8 mouse cellular contexts compared by ENCODE assay signal in genomic region chr7:127273118-127273923, GRCm38 (mm10). TPM values are rescaled to one million over a fixed set of nuclear protein-coding genes. Genes with fewer than 3 reads are reported as not detected.
DNase-seq lines count a peak whose midpoint lies in the region; ATAC-seq and TF ChIP-seq lines count a peak whose summit lies in the region.

No protein-coding gene starts in this region.

- H3K36me3 ChIP-seq in heart, embryonic 13.5 days, result peaks cover 42% of the 10 kb centered on the region
- H3K36me3 ChIP-seq in ES-Bruce4 (ENCODE audit: control insufficient read depth, insufficient read depth, low read length, poor library complexity, severe bottlenecking), result peaks cover 10% of the 10 kb centered on the region
- peaks cover 45% of the 10 kb centered on the region for H3K36me3 ChIP-seq in limb, embryonic 13.5 days
- H3K36me3 ChIP-seq in myocyte (ENCODE audit: control insufficient read depth, insufficient read depth), result no peaks in the 10 kb centered on the region

- DNase-seq in heart, postnatal 25 days (ENCODE audit: low spot score), result no peak
- DNase-seq in cerebellum, postnatal 36 days, result peak; percentile 24 to 34
- DNase-seq in gastrocnemius, postnatal 14 days, result peak; percentile 46
- no peak for DNase-seq in adipocyte (ENCODE audit: low spot score)

- TF ChIP-seq POLR2A in ES-Bruce4 (IDR thresholded peaks at IDR 0.05; ENCODE audit: insufficient read depth, low read length) (no peak), myocyte (IDR thresholded peaks at IDR 0.05; ENCODE audit: insufficient read length, low read depth) (no peak)

- H3K27ac ChIP-seq in heart, embryonic 13.5 days (replicated peaks), result peak overlapping the region; percentile 93
- no peak overlapping the region; the same call in 1 of the 2 replicates for H3K27ac ChIP-seq in ES-Bruce4 (ENCODE audit: insufficient read depth, low read length)
- H3K27ac ChIP-seq in limb, embryonic 13.5 days, result peak overlapping the region; percentile 88

- no peak for TF ChIP-seq EP300 in ES-Bruce4 (IDR thresholded peaks at IDR 0.05; ENCODE audit: insufficient read depth, low read depth, low read length)

- peak overlapping the region; percentile 94 for H3K4me2 ChIP-seq in heart, embryonic 13.5 days
- peak overlapping the region; percentile 93 for H3K4me2 ChIP-seq in limb, embryonic 13.5 days (replicated peaks)
- peak overlapping the region; percentile 71 for H3K4me2 ChIP-seq in myocyte (ENCODE audit: low read depth)

- no peaks in the 10 kb centered on the region for H3K27me3 ChIP-seq in heart, embryonic 13.5 days (replicated peaks)
- H3K27me3 ChIP-seq in ES-Bruce4 (ENCODE audit: control insufficient read depth, insufficient read depth, low read length, poor library complexity, severe bottlenecking), result no peaks in the 10 kb centered on the region
- H3K27me3 ChIP-seq in limb, embryonic 13.5 days, result no peaks in the 10 kb centered on the region
- no peaks in the 10 kb centered on the region for H3K27me3 ChIP-seq in myocyte (ENCODE audit: control insufficient read depth, insufficient read depth, insufficient read length)

- TF ChIP-seq CTCF in ES-Bruce4 (IDR thresholded peaks at IDR 0.05; ENCODE audit: low read depth, low read length), result no peak

- peak overlapping the region; percentile 82 for H3ac ChIP-seq in myocyte (ENCODE audit: control insufficient read depth, insufficient read length)

- intact Hi-C loops in heart, postnatal 25 days (cut with DNase I), result no loop called here
- intact Hi-C loops in gastrocnemius, postnatal 14 days (cut with DNase I; ENCODE audit: low total_unique reads), result no loop called here

- H3K79me2 ChIP-seq in myocyte (ENCODE audit: control insufficient read depth, insufficient read depth), result peaks cover 4% of the 10 kb centered on the region

- no peaks in the 10 kb centered on the region for H3K9me3 ChIP-seq in heart, embryonic 13.5 days
- 0 out of 2 replicates have a peak, but pooled peaks cover 3% of the 10 kb centered on the region for H3K9me3 ChIP-seq in ES-Bruce4 (replicated peaks; ENCODE audit: control insufficient read depth, insufficient read depth, low read length, poor library complexity, severe bottlenecking)
- H3K9me3 ChIP-seq in limb, embryonic 13.5 days, result peaks cover 9% of the 10 kb centered on the region

- H3K9ac ChIP-seq in heart, embryonic 13.5 days, result peak overlapping the region; percentile 97
- H3K9ac ChIP-seq in ES-Bruce4 (ENCODE audit: low read depth, poor library complexity, severe bottlenecking), result peak overlapping the region; percentile 97
- peak overlapping the region; percentile 94 for H3K9ac ChIP-seq in limb, embryonic 13.5 days

- ATAC-seq in heart, embryonic 13.5 days (ENCODE audit: extremely low read depth, insufficient number of reproducible peaks, low FRiP score, low TSS enrichment), result peak; percentile 70
- peak; percentile 75 for ATAC-seq in limb, embryonic 13.5 days (ENCODE audit: low FRiP score, low read depth)

- peaks cover 29% of the 10 kb centered on the region for H3K4me1 ChIP-seq in heart, embryonic 13.5 days
- no peaks in the 10 kb centered on the region for H3K4me1 ChIP-seq in ES-Bruce4 (ENCODE audit: control insufficient read depth, insufficient read depth, low read length)
- peaks cover 16% of the 10 kb centered on the region for H3K4me1 ChIP-seq in limb, embryonic 13.5 days

- 11% methylated on average over 50 of the region's 50 CpGs for WGBS in heart, embryonic 13.5 days
- WGBS in limb, embryonic 13.5 days, result 17% methylated on average over 50 of the region's 50 CpGs

- H3K4me3 ChIP-seq in heart, embryonic 13.5 days, result peak overlapping the region; percentile 95
- H3K4me3 ChIP-seq in ES-Bruce4 (ENCODE audit: low read depth, low read length) (peak overlapping the region; percentile 84), myocyte (peak overlapping the region; percentile 46)
- H3K4me3 ChIP-seq in limb, embryonic 13.5 days, result peak overlapping the region; percentile 82

TF ChIP-seq in myocyte, 11 proteins besides CTCF, POLR2A, EP300 and RAD21:
- TF ChIP-seq TCF12 (IDR thresholded peaks at IDR 0.05; ENCODE audit: insufficient read depth, poor library complexity, severe bottlenecking), result no peak
- no peak for TF ChIP-seq USF1 (IDR thresholded peaks at IDR 0.05; ENCODE audit: low read depth)
- TF ChIP-seq MYOD1 (IDR thresholded peaks at IDR 0.05; ENCODE audit: control insufficient read depth in 1 of 3, insufficient read length in 2 of 3, low read depth in 2 of 3), result no peak
- no peak for TF ChIP-seq MYOG (IDR thresholded peaks at IDR 0.05; ENCODE audit: control insufficient read depth in 1 of 3, insufficient read depth in 1 of 3, insufficient read length in 2 of 3, low read depth in 2 of 3)
- TF ChIP-seq CEBPB (IDR thresholded peaks at IDR 0.05; ENCODE audit: insufficient read depth, poor library complexity, severe bottlenecking), result no peak
- TF ChIP-seq TCF3 (IDR thresholded peaks at IDR 0.05; ENCODE audit: insufficient read length, low read depth), result no peak
- no peak for TF ChIP-seq REST (IDR thresholded peaks at IDR 0.05; ENCODE audit: insufficient read depth, insufficient read length)
- no peak for TF ChIP-seq MAX (IDR thresholded peaks at IDR 0.05; ENCODE audit: low read depth)
- no peak for TF ChIP-seq POLR2AphosphoS2 (IDR thresholded peaks at IDR 0.05; ENCODE audit: insufficient read length, low read depth)
- no peak for TF ChIP-seq SRF (IDR thresholded peaks at IDR 0.05; ENCODE audit: control insufficient read depth, insufficient read length, low read depth)
- no peak for TF ChIP-seq E2F4 (IDR thresholded peaks at IDR 0.05; ENCODE audit: insufficient read depth)

RNA-seq across cellular contexts. Expression of gene Sephs2, which starts 0.5 kb away (rescaled TPM):
- 57.1 and 61.6 TPM in 2 replicates for polyA plus RNA-seq in heart, embryonic 13.5 days (2015; fragmentation: Nextera tagmentation; extraction: Ambion mirVana)
- total RNA-seq in heart, postnatal 25 days (2021), result 10 to 100 TPM; 27.8 to 30.0 TPM
- polyA plus RNA-seq in ES-Bruce4 (2011; ENCODE audit: insufficient read depth, insufficient read length, low read depth, missing spikeins) (77.5 and 80.3 TPM in 2 replicates), myocyte (2012; fragmentation: generic; extraction: Trizol) (17.2 TPM)
- 10 to 100 TPM; 19.3 to 23.1 TPM for total RNA-seq in gastrocnemius, postnatal 14 days (2021)
- 69.4 and 72.8 TPM in 2 replicates for polyA plus RNA-seq in limb, embryonic 13.5 days (2015; fragmentation: Nextera tagmentation; extraction: Ambion mirVana)

RNA-seq across cellular contexts. Expression of gene Dctpp1, which starts 12.8 kb away (rescaled TPM):
- 161 and 179 TPM in 2 replicates for polyA plus RNA-seq in heart, embryonic 13.5 days (2015; fragmentation: Nextera tagmentation; extraction: Ambion mirVana)
- 10 to 100 TPM; 46.7 to 47.5 TPM for total RNA-seq in heart, postnatal 25 days (2021)
- polyA plus RNA-seq in ES-Bruce4 (2011; ENCODE audit: insufficient read depth, insufficient read length, low read depth, missing spikeins) (133 and 135 TPM in 2 replicates), myocyte (2012; fragmentation: generic; extraction: Trizol) (76.9 TPM)
- 10 to 100 TPM; 24.7 to 27.0 TPM for total RNA-seq in gastrocnemius, postnatal 14 days (2021)
- polyA plus RNA-seq in limb, embryonic 13.5 days (2015; fragmentation: Nextera tagmentation; extraction: Ambion mirVana), result 172 and 176 TPM in 2 replicates

RNA-seq across cellular contexts. Expression of gene Itgal, which starts 22.7 kb away (rescaled TPM):
- 0.98 and 1.2 TPM in 2 replicates for polyA plus RNA-seq in heart, embryonic 13.5 days (2015; fragmentation: Nextera tagmentation; extraction: Ambion mirVana)
- 1 to 10 TPM; 1.2 to 2.0 TPM for total RNA-seq in heart, postnatal 25 days (2021)
- polyA plus RNA-seq in ES-Bruce4 (2011; ENCODE audit: insufficient read depth, insufficient read length, low read depth, missing spikeins), result 0.55 and 0.81 TPM in 2 replicates
- under 1 TPM; 0.42 to 0.62 TPM for total RNA-seq in gastrocnemius, postnatal 14 days (2021)
- polyA plus RNA-seq in limb, embryonic 13.5 days (2015; fragmentation: Nextera tagmentation; extraction: Ambion mirVana), result 0.69 TPM in 2 replicates
- 0.16 TPM for polyA plus RNA-seq in myocyte (2012; fragmentation: generic; extraction: Trizol)

RNA-seq across cellular contexts. Expression of gene Zfp771, which starts 29.2 kb away (rescaled TPM):
- polyA plus RNA-seq in heart, embryonic 13.5 days (2015; fragmentation: Nextera tagmentation; extraction: Ambion mirVana), result 32.6 and 32.9 TPM in 2 replicates
- 10 to 100 TPM; 17.1 to 20.9 TPM for total RNA-seq in heart, postnatal 25 days (2021)
- polyA plus RNA-seq in ES-Bruce4 (2011; ENCODE audit: insufficient read depth, insufficient read length, low read depth, missing spikeins), result 8.2 and 8.7 TPM in 2 replicates
- 10 to 100 TPM; 18.0 to 21.6 TPM for total RNA-seq in gastrocnemius, postnatal 14 days (2021)
- polyA plus RNA-seq in limb, embryonic 13.5 days (2015; fragmentation: Nextera tagmentation; extraction: Ambion mirVana), result 75.1 and 82.7 TPM in 2 replicates
- 34.9 TPM for polyA plus RNA-seq in myocyte (2012; fragmentation: generic; extraction: Trizol)

RNA-seq across cellular contexts. Expression of gene Sept1, which starts 40.4 kb away (rescaled TPM):
- polyA plus RNA-seq in heart, embryonic 13.5 days (2015; fragmentation: Nextera tagmentation; extraction: Ambion mirVana), result 23.1 and 23.2 TPM in 2 replicates
- 1 to 10 TPM; 3.2 to 6.7 TPM for total RNA-seq in heart, postnatal 25 days (2021)
- polyA plus RNA-seq in ES-Bruce4 (2011; ENCODE audit: insufficient read depth, insufficient read length, low read depth, missing spikeins), result 210 and 229 TPM in 2 replicates
- 1 to 10 TPM; 4.2 to 5.0 TPM for total RNA-seq in gastrocnemius, postnatal 14 days (2021)
- polyA plus RNA-seq in limb, embryonic 13.5 days (2015; fragmentation: Nextera tagmentation; extraction: Ambion mirVana), result 23.5 and 27.9 TPM in 2 replicates
- 2.2 TPM for polyA plus RNA-seq in myocyte (2012; fragmentation: generic; extraction: Trizol)

Comparison
In these comparisons a context has a peak if more than half of its experiments do, and no peak if none do; other contexts are left out.
1. DNase-seq: peak in cerebellum, postnatal 36 days (2 of 2) and gastrocnemius, postnatal 14 days (single experiment); none in heart, postnatal 25 days (single experiment) and adipocyte (single experiment).
2. Peak in every context shown above with its lines, with median percentiles within 50 percentile points of each other: H3K4me2 ChIP-seq, H3K4me3 ChIP-seq and H3K9ac ChIP-seq.